Mouse (Mus musculus): ENCODE measurements around the gene Nr6a1. TPM values are rescaled to one million over a fixed set of nuclear protein-coding genes. Genes with fewer than 3 reads are reported as not detected.

Nr6a1 gene
- polyA plus RNA-seq (2017; shearing (Covaris generic)), result 0.69 TPM

GRCm38 (mm10) chr2:38927115-38927979 lies at the start of gene Nr6a1:
Gene Nr6a1 (minus strand): TSS chr2:38927688.

GRCm38 (mm10) chr2:38931851-38932667 lies 4.6 kb upstream of the Nr6a1 start, which contains the start of gene Olfml2a:
Gene Olfml2a (plus strand): TSS chr2:38931978.

GRCm38 (mm10) chr2:38714324-38714723 lies 213.2 kb downstream of the Nr6a1 start, which contains the start of gene Nr5a1:
Gene Nr5a1 (minus strand): TSS chr2:38714542.

Other genes starting within 250 kb of the Nr6a1 start
- not detected for gene Nr5a1, start 213.1 kb downstream of the Nr6a1 start, polyA plus RNA-seq (2017; shearing (Covaris generic))
- not detected for gene Olfml2a, start 4.3 kb upstream of the Nr6a1 start, polyA plus RNA-seq (2017; shearing (Covaris generic))
- 1.2 TPM for gene Wdr38, start 69.8 kb upstream of the Nr6a1 start, polyA plus RNA-seq (2017; shearing (Covaris generic))
- 232 TPM for gene Arpc5l, start 77.7 kb upstream of the Nr6a1 start, polyA plus RNA-seq (2017; shearing (Covaris generic))
- 617 TPM for gene Rpl35, start 77.9 kb upstream of the Nr6a1 start, polyA plus RNA-seq (2017; shearing (Covaris generic))
- gene Golga1, start 137.9 kb upstream of the Nr6a1 start, polyA plus RNA-seq (2017; shearing (Covaris generic)), result 45.0 TPM

Data from CD4-positive, CD25-positive, alpha-beta regulatory T cell, adult 9 weeks (primary cell).